Mouse (Mus musculus): Measurements from ENCODE around the gene Gm6583.

DNA sequence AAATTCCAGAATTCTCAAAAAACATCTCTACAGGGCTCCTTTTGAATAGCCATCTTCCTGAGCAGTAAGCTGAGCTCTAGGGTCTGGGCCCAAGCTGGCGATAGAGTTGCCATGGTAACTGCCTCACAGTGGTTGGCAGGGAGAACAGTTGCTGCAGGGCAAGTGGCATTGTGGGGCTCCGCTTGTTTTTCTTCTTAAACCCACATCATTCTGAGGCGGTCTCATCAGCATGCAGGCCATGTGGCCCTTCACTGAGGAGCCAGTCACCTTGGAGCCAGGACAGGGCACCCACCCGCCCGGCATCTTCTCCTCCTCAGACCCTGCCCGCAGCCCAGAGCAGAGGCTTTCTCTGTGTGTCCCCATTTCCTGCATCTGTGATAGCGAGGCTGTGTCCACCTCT, 16.1 kb upstream of the Gm6583 start:
- TF ChIP-seq E2F4 (IDR thresholded peaks at IDR 0.05; ENCODE audit: insufficient read depth) (no peak), TCF12 (IDR thresholded peaks at IDR 0.05; ENCODE audit: insufficient read depth, poor library complexity, severe bottlenecking) (no peak), POLR2A (IDR thresholded peaks at IDR 0.05; ENCODE audit: insufficient read length, low read depth) (no peak), MYOG (IDR thresholded peaks at IDR 0.05; ENCODE audit: control insufficient read depth in 1 of 3, insufficient read depth in 1 of 3, insufficient read length in 2 of 3, low read depth in 2 of 3) (no peak), POLR2AphosphoS2 (IDR thresholded peaks at IDR 0.05; ENCODE audit: insufficient read length, low read depth) (no peak), USF1 (IDR thresholded peaks at IDR 0.05; ENCODE audit: low read depth) (no peak), CEBPB (IDR thresholded peaks at IDR 0.05; ENCODE audit: insufficient read depth, poor library complexity, severe bottlenecking) (no peak), REST (IDR thresholded peaks at IDR 0.05; ENCODE audit: insufficient read depth, insufficient read length) (no peak), MAX (IDR thresholded peaks at IDR 0.05; ENCODE audit: low read depth) (no peak), SRF (IDR thresholded peaks at IDR 0.05; ENCODE audit: control insufficient read depth, insufficient read length, low read depth) (no peak), MYOD1 (IDR thresholded peaks at IDR 0.05; ENCODE audit: control insufficient read depth in 1 of 3, insufficient read length in 2 of 3, low read depth in 2 of 3) (no peak)

Measured in myocyte (in vitro differentiated cells).